Mouse (Mus musculus) ovary, postnatal 10 days (tissue): Measurements from ENCODE around the gene Bpi.

Experiments
- DNase-seq: peaks from one replicate; pipeline ENCODE4 v3.0.0; 2022; ENCODE audit warnings: low spot score

The Bpi gene

GRCm38 (mm10) chr2:158242170-158242896 lies 15.6 kb upstream of the Bpi start:
- no peak for DNase-seq

DNA sequence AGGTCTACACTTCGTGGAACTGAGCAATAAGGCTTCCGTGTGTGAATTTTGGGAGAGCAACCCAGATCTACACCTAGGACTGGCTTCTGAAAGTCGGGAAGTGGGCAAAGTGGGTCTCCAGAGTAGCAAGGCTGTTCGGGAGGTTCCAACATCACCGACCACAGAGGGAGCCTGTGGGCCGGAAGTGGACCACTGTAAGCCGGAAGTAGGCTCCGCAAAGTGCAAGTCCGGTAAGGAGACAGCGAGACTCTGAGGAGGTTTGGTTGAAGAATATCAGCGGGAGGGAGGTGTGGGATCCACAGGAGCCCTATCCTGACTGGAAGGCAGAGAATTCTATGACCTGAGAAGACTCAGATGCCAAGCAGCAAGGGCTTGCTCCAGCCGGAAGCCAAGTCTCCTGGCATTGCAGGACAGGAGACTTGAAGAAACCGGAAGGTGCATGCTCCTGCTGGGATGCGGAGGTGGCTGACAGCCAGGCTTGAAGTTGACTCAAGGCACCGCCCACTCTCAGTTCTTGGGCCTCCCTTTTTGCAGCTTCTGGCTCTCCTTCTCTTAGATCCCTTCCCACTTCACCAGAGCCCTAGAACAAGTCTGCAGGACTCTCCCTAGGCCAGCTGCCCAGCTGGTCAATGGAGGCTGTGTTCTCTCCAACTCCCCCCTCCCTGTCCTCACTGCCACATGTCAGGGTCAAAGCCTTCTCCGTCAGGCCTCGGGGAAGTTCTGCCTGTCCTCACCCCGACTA lies 14.6 kb upstream of the Bpi start:
- DNase-seq: no peak

GRCm38 (mm10) chr2:158245072-158245817 lies 12.6 kb upstream of the Bpi start:
- DNase-seq: no peak

GRCm38 (mm10) chr2:158247852-158248251 lies 10.0 kb upstream of the Bpi start:
- DNase-seq: no peak

GRCm38 (mm10) chr2:158248318-158248717 lies 9.6 kb upstream of the Bpi start:
- no peak for DNase-seq

GRCm38 (mm10) chr2:158250558-158250957 lies 7.3 kb upstream of the Bpi start:
- DNase-seq: no peak

DNA sequence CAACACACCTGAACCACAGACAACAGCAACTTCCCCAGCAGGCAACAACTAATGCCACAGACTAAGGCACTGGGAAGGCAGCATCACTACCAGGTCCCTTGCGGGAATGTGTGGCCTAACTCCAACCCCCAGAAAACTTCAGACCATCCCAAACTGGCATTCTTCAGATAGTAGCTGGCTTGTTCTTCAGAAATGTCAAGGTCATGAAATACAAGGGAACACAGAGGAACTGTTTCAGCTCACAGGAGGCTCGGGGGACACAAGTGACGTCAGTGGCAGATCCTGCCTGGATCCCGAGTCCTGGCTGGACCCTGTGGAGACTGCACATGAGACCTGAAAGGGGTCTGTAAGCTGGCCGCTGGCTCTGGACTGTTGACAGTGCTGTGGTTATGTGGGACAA lies 4.1 kb upstream of the Bpi start:
- DNase-seq: no peak

DNA sequence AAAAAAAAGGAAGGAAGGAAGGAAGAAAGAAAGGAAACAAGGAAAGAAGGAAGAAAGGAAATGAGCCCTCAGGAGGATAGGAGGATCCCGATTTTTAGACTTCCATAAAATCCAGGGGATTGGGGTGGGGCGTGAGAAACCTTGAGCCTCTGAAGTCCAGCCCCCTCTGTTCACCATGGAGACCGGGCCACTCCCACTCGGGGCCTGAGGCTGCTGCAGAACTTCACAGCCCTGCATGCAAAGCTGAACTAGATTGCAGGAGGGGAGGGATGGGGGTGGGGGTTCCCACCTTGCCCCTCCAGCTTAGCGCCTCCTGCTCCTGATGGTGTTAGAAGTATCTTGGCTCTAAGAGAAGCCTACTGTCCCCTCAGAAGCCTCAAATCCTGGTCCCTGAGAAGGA lies 1.0 kb upstream of the Bpi start:
- DNase-seq: no peak

- DNase-seq: peak; percentile 41
Observed at GRCm38 (mm10) chr2:158258781-158259180, 887 bp downstream of the Bpi start.

DNA sequence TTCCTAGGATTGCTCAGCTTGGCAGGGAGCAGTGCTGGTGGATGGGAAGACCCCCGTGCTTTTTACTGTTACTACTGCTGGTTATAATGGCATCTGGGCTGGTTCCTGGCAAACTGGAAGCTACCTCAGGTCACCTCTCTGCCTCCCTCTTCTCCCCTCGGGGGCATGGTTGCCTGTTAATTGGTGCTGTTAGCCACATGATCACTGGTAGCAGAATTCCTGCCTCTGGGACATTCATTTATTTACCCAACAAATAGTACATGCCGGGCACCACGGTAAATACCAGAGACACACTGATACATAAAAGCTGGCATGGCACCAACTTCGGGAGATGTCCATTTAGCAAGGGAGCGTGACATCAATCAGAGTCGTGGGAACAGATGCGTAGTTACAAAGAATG lies 1.6 kb downstream of the Bpi start:
- no peak for DNase-seq

DNA sequence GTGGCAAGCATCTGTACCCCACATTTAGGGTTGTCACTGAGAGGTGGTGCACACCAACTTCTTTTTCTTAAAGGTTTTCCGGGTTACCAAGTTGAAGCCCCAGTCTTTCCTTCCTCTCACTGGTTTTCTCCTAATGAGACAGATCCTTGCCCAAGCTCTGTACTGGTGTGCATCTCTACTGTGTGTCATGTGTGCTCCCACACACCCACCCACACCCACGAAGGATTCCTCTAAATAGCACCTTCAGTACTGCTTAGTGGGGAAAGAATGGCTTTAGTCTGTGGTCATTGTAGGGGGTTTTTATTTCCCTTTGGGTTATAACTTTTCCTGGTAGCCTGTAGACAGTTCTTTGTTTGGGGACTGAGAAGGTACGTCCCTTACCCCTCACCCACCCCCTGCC lies 7.0 kb downstream of the Bpi start:
- DNase-seq: no peak

DNA sequence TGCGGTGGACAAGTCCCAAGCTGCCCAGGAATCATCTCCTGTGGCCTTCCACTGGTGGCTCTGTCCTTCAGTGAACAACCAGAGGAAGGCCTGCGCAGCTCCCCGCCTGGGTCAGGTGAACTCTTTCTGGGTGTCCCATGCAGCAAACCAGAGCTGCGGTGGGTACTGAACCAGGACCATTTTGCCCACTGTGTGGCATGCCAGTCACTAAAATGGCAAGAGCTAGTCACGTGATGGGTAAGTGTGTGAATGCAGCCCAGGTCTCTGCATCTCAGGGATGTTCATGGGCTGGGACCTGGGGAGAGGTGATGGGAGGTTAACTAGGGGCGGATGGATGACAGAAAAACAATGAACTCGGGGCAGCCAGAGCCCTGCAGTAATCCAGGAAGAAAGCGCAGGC lies 12.1 kb downstream of the Bpi start:
- DNase-seq: no peak

DNA sequence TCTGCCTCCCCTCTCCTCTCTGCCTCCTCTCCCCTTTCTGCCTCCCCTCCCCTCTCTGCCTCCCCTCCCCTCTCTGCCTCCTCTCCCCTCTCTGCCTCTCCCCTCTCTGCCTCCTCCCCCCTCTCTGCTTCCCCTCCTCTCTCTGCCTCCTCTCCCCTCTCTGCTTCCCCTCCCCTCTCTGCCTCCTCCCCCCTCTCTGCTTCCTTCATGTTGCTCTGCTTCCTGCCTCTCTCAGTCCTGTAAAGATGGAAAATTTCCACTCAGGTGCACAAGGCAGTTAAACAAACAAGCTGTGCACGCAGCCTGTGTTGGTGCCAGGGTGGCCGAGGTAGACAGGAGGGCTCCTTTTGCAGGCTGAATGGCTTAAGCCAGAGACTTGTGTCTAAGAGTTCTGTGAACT lies 15.8 kb downstream of the Bpi start:
- no peak for DNase-seq

GRCm38 (mm10) chr2:158275349-158275748 lies 17.5 kb downstream of the Bpi start:
- DNase-seq: no peak

DNA sequence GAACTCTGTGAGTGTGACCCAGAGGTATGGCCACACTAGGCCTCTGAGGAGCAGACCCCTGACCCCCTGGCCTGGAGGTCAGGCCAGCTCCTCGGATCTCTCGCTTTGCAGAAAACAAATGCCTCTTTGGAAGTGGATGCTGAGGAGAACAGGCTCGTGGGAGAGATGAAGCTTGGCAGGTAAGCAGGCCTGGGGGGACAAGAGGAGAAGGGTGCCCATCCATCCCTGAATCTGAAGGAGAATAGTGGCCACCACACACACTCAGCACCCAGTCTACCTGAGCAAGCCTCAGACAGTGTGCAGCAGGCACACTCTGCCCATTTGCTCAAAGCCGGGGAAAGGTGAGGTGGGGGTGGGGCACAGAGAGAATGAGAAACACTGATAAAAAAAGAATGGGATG lies 17.9 kb downstream of the Bpi start:
- no peak for DNase-seq

GRCm38 (mm10) chr2:158276451-158276850 lies 18.6 kb downstream of the Bpi start:
- DNase-seq: no peak

GRCm38 (mm10) chr2:158276878-158277277 lies 19.0 kb downstream of the Bpi start:
- no peak for DNase-seq

- DNase-seq: no peak
Observed at GRCm38 (mm10) chr2:158279656-158280055, 21.8 kb downstream of the Bpi start.

- no peak for DNase-seq
Observed at GRCm38 (mm10) chr2:158281497-158282205, 23.8 kb downstream of the Bpi start.

GRCm38 (mm10) chr2:158283136-158283535 lies 25.2 kb downstream of the Bpi start:
- no peak for DNase-seq

GRCm38 (mm10) chr2:158283771-158284170 lies 25.9 kb downstream of the Bpi start:
- DNase-seq: no peak

GRCm38 (mm10) chr2:158284571-158284970 lies 26.7 kb downstream of the Bpi start:
- no peak for DNase-seq
